Mouse (Mus musculus): Measurements from ENCODE around the gene Krtap4-16. TPM values are rescaled to one million over a fixed set of nuclear protein-coding genes. Genes with fewer than 3 reads are reported as not detected.
"Not testable (repeated sequence)": the region's sequence is repeated elsewhere in the genome, so short reads cannot be mapped to it uniquely, and the experiment has no call there.

Gene Krtap4-16
- polyA plus RNA-seq, 1 experiment: not detected

DNA sequence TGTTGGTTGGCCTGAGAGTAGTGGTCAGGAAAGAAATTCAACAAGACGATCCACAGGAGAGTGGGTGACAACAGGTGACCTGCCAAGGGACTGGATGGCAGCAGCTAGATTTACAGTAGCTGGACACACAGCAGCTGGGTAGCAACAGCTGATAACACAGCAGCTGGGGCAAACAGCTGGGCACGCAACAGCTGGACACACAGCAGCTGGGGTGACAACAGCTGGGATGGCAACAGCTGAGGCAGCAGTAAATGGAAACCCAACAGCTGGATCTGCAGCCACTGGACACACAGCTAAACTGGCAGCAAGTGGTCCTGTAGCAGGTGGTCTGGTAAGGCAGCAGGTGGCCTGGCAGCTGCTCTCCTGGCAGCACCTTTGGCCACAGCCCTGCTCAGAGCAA lies 4.7 kb downstream of the Krtap4-16 start:
- DNase-seq (ENCODE audit: low read depth in 1 of 2, low spot score in 2 of 2): no peak
- no peaks in the 10 kb centered on the region for H3K36me3 ChIP-seq (ENCODE audit: control insufficient read depth, insufficient read depth, low read length)
- H3K4me3 ChIP-seq (ENCODE audit: extremely low read depth, insufficient read depth, insufficient read length): no peak overlapping the region
- H3K27ac ChIP-seq (ENCODE audit: insufficient read depth, low read length): no peak overlapping the region
- H3K4me1 ChIP-seq (ENCODE audit: control insufficient read depth, insufficient read depth, insufficient read length): no peaks in the 10 kb centered on the region
- WGBS: 92% methylated on average over 2 of the region's 2 CpGs
- H3K27me3 ChIP-seq (ENCODE audit: control insufficient read depth, insufficient read depth, low read length): no peaks in the 10 kb centered on the region
- TF ChIP-seq POLR2A (IDR thresholded peaks at IDR 0.05; ENCODE audit: low read depth, low read length) (no peak), CTCF (IDR thresholded peaks at IDR 0.05; ENCODE audit: extremely low read depth, insufficient read depth, insufficient read length, insufficient replicate concordance) (no peak)

DNA sequence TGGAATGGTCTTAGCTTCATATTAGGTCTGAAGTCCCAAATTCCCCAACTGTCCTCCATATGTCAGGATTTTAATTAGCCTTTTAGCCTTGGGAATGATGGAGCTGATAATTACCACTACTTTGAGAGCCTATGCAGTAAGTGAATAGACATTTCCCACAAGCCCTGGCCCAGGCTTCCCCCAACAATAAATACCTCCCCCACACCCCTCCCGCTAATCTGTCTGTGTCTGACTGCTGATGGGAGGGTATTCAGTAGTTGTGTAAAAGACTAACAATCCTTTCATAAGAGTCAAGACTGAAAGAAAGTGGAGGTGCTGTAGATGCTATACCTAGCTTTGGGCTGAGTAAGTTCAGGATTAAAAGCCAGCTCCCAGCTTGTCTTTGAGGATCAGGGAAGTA lies 9.2 kb downstream of the Krtap4-16 start:
- H3K27ac ChIP-seq (ENCODE audit: insufficient read depth, low read length): no peak overlapping the region
- no peaks in the 10 kb centered on the region for H3K27me3 ChIP-seq (ENCODE audit: control insufficient read depth, insufficient read depth, low read length)
- no peak overlapping the region for H3K4me3 ChIP-seq (ENCODE audit: extremely low read depth, insufficient read depth, insufficient read length)
- no peaks in the 10 kb centered on the region for H3K4me1 ChIP-seq (ENCODE audit: control insufficient read depth, insufficient read depth, insufficient read length)
- TF ChIP-seq POLR2A (IDR thresholded peaks at IDR 0.05; ENCODE audit: low read depth, low read length) (no peak), CTCF (IDR thresholded peaks at IDR 0.05; ENCODE audit: extremely low read depth, insufficient read depth, insufficient read length, insufficient replicate concordance) (no peak)
- no peaks in the 10 kb centered on the region for H3K36me3 ChIP-seq (ENCODE audit: control insufficient read depth, insufficient read depth, low read length)
- no peak for DNase-seq (ENCODE audit: low read depth in 1 of 2, low spot score in 2 of 2)
- WGBS: 78% methylated on average over 1 of the region's 1 CpGs

DNA sequence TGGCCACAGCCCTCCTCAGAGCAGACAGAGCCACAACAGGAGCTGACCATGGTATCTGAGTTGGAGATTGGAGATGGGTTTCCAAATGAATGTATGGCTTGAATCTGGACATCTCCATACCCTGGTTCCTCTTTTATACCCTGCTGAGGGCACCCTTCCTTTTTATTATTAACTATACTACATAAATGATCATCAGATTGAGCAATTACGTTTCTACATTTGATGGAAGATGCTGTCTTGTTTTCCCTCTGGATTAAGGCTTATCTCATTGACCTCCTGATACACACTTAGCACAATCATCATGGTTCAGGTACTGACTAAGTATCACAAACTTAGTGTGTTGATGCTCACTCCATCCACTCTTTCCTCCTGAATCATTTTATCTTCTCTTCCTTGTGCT lies 13.4 kb downstream of the Krtap4-16 start, which contains the start of gene 2300003K06Rik:
Gene 2300003K06Rik, minus strand, starts transcription at position 101 of the 400 bp plus-strand sequence.
- H3K27ac ChIP-seq (ENCODE audit: insufficient read depth, low read length): no peak within 1 kb of the TSS

DNA sequence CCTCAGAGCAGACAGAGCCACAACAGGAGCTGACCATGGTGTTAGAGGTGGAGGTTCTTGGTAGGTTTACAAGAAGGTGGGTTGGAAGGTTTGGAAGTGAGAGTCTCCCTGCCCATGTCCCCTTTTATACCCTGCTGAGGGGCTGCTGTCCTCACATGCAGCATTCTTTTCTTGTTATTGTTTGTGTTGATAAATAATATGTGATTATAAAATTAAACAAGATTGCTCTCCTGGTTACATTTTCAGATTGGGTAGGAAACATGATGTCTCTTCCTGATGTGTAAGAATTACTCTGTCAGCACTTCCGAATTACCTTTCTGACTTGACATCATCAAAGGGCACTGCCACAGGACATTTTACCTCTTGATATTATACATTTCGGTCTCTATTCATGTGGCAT lies 35.8 kb downstream of the Krtap4-16 start, which contains the start of gene Gm11564:
Gene Gm11564, minus strand, starts transcription at position 101 of the 400 bp plus-strand sequence.
- 74% methylated on average over 2 of the region's 2 CpGs for WGBS
- not testable (repeated sequence) for H3K4me3 ChIP-seq (ENCODE audit: extremely low read depth, insufficient read depth, insufficient read length); H3K27me3 ChIP-seq (ENCODE audit: control insufficient read depth, insufficient read depth, low read length); H3K36me3 ChIP-seq (ENCODE audit: control insufficient read depth, insufficient read depth, low read length); DNase-seq (ENCODE audit: low read depth in 1 of 2, low spot score in 2 of 2); H3K27ac ChIP-seq (ENCODE audit: insufficient read depth, low read length); H3K4me1 ChIP-seq (ENCODE audit: control insufficient read depth, insufficient read depth, insufficient read length)

More for the DNA sequence above, 13.4 kb downstream of the Krtap4-16 start, which contains the start of gene 2300003K06Rik:
- no peak within 1 kb of the TSS for H3K4me3 ChIP-seq (ENCODE audit: extremely low read depth, insufficient read depth, insufficient read length)
- no peaks in the 10 kb centered on the region for H3K4me1 ChIP-seq (ENCODE audit: control insufficient read depth, insufficient read depth, insufficient read length)
- no peaks in the 10 kb centered on the region for H3K36me3 ChIP-seq (ENCODE audit: control insufficient read depth, insufficient read depth, low read length)
- TF ChIP-seq POLR2A (IDR thresholded peaks at IDR 0.05; ENCODE audit: low read depth, low read length) (no peak), CTCF (IDR thresholded peaks at IDR 0.05; ENCODE audit: extremely low read depth, insufficient read depth, insufficient read length, insufficient replicate concordance) (no peak)
- 76% methylated on average over 1 of the region's 1 CpGs for WGBS
- no peaks in the 10 kb centered on the region for H3K27me3 ChIP-seq (ENCODE audit: control insufficient read depth, insufficient read depth, low read length)
- no peak for DNase-seq (ENCODE audit: low read depth in 1 of 2, low spot score in 2 of 2)

DNA sequence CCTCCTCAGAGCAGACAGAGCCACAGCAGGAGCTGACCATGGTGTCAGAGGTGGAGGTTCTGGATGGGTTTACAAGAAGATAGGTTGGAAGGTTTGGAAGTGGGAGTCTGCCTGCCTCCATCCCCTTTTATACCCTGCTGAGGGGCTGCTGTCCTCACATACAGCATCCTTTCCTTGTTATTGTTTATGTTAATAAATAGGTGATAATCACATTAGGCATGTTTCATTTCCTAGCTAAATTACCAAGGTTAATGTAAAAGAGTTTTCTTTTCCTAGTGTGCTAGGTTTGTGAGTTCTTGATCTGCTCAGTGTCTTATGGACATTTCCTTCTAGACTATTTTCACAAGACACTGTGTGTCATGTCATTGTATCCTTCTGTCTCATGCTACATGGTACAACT lies 41.6 kb downstream of the Krtap4-16 start, which contains the start of gene Krtap4-13:
Gene Krtap4-13, minus strand, starts transcription at position 101 of the 400 bp plus-strand sequence.
- H3K27ac ChIP-seq (ENCODE audit: insufficient read depth, low read length); DNase-seq (ENCODE audit: low read depth in 1 of 2, low spot score in 2 of 2); H3K4me3 ChIP-seq (ENCODE audit: extremely low read depth, insufficient read depth, insufficient read length): not testable (repeated sequence)

DNA sequence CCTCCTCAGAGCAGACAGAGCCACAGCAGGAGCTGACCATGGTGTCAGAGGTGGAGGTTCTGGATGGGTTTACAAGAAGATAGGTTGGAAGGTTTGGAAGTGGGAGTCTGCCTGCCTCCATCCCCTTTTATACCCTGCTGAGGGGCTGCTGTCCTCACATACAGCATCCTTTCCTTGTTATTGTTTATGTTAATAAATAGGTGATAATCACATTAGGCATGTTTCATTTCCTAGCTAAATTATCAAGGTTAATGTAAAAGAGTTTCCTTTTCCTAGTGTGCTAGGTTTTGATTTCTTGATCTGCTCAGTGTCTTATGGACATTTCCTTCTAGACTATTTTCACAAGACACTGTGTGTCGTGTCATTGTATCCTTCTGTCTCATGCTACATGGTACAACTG lies 47.1 kb downstream of the Krtap4-16 start, which contains the start of gene Gm11554:
Gene Gm11554, minus strand, starts transcription at position 101 of the 400 bp plus-strand sequence.
- H3K4me1 ChIP-seq (ENCODE audit: control insufficient read depth, insufficient read depth, insufficient read length); H3K4me3 ChIP-seq (ENCODE audit: extremely low read depth, insufficient read depth, insufficient read length); H3K27ac ChIP-seq (ENCODE audit: insufficient read depth, low read length); H3K36me3 ChIP-seq (ENCODE audit: control insufficient read depth, insufficient read depth, low read length); DNase-seq (ENCODE audit: low read depth in 1 of 2, low spot score in 2 of 2); H3K27me3 ChIP-seq (ENCODE audit: control insufficient read depth, insufficient read depth, low read length): not testable (repeated sequence)
- WGBS: no CpG with 5 or more reads among the region's 1 CpGs

More for the DNA sequence above, 41.6 kb downstream of the Krtap4-16 start, which contains the start of gene Krtap4-13:
- H3K4me1 ChIP-seq (ENCODE audit: control insufficient read depth, insufficient read depth, insufficient read length); H3K36me3 ChIP-seq (ENCODE audit: control insufficient read depth, insufficient read depth, low read length); H3K27me3 ChIP-seq (ENCODE audit: control insufficient read depth, insufficient read depth, low read length): not testable (repeated sequence)

Other genes with a start within 250 kb of the Krtap4-16 start
- not detected in 2 replicates for gene Gm11938, start 248.3 kb downstream of the Krtap4-16 start, polyA plus RNA-seq (2012; rRNA removed)
- not detected in 2 replicates for gene Gm11937, start 241.4 kb downstream of the Krtap4-16 start, polyA plus RNA-seq (2012; rRNA removed)
- not detected in 2 replicates for gene Krtap2-4, start 236.8 kb downstream of the Krtap4-16 start, polyA plus RNA-seq (2012; rRNA removed)
- gene Gm11562, start 231.2 kb downstream of the Krtap4-16 start, polyA plus RNA-seq (2012; rRNA removed): not detected in 2 replicates
- gene Krtap4-1, start 223.4 kb downstream of the Krtap4-16 start, polyA plus RNA-seq (2012; rRNA removed): not detected in 2 replicates
- gene Krtap4-2, start 216.5 kb downstream of the Krtap4-16 start, polyA plus RNA-seq (2012; rRNA removed): not detected in 2 replicates
- not detected in 2 replicates for gene Krtap4-7, start 207.5 kb downstream of the Krtap4-16 start, polyA plus RNA-seq (2012; rRNA removed)
- not detected in 2 replicates for gene Gm11555, start 201.4 kb downstream of the Krtap4-16 start, polyA plus RNA-seq (2012; rRNA removed)
- not detected in 2 replicates for gene Gm11563, start 192.6 kb downstream of the Krtap4-16 start, polyA plus RNA-seq (2012; rRNA removed)
- gene Krtap4-6, start 185.6 kb downstream of the Krtap4-16 start, polyA plus RNA-seq (2012; rRNA removed): not detected in 2 replicates
- gene Gm14190, start 160.9 kb downstream of the Krtap4-16 start, polyA plus RNA-seq (2012; rRNA removed): not detected in 2 replicates
- gene Gm14180, start 117.3 kb downstream of the Krtap4-16 start, polyA plus RNA-seq (2012; rRNA removed): not detected in 2 replicates
- not detected in 2 replicates for gene Gm11595, start 78.7 kb downstream of the Krtap4-16 start, polyA plus RNA-seq (2012; rRNA removed)
- not detected in 2 replicates for gene Krtap4-8, start 70.9 kb downstream of the Krtap4-16 start, polyA plus RNA-seq (2012; rRNA removed)
- gene Krtap4-9, start 66.4 kb downstream of the Krtap4-16 start, polyA plus RNA-seq (2012; rRNA removed): not detected in 2 replicates
- gene Gm11596, start 58.1 kb downstream of the Krtap4-16 start, polyA plus RNA-seq (2012; rRNA removed): not detected in 2 replicates
- gene Gm11569, start 52.7 kb downstream of the Krtap4-16 start, polyA plus RNA-seq (2012; rRNA removed): not detected in 2 replicates
- not detected in 2 replicates for gene Gm11554, start 47.2 kb downstream of the Krtap4-16 start, polyA plus RNA-seq (2012; rRNA removed)
- not detected in 2 replicates for gene Krtap4-13, start 41.7 kb downstream of the Krtap4-16 start, polyA plus RNA-seq (2012; rRNA removed)
- not detected in 2 replicates for gene Gm11564, start 35.9 kb downstream of the Krtap4-16 start, polyA plus RNA-seq (2012; rRNA removed)
- not detected in 2 replicates for gene 2300003K06Rik, start 13.5 kb downstream of the Krtap4-16 start, polyA plus RNA-seq (2012; rRNA removed)
- gene Gm11568, start 6.3 kb upstream of the Krtap4-16 start, polyA plus RNA-seq (2012; rRNA removed): not detected in 2 replicates
- not detected in 2 replicates for gene Gm11559, start 12.9 kb upstream of the Krtap4-16 start, polyA plus RNA-seq (2012; rRNA removed)
- not detected in 2 replicates for gene Krtap9-1, start 21.8 kb upstream of the Krtap4-16 start, polyA plus RNA-seq (2012; rRNA removed)
- gene Gm11567, start 27.6 kb upstream of the Krtap4-16 start, polyA plus RNA-seq (2012; rRNA removed): not detected in 2 replicates
- gene Krtap31-1, start 56.3 kb upstream of the Krtap4-16 start, polyA plus RNA-seq (2012; rRNA removed): not detected in 2 replicates
- not detected in 2 replicates for gene Gm11565, start 63.1 kb upstream of the Krtap4-16 start, polyA plus RNA-seq (2012; rRNA removed)
- gene Krtap31-2, start 84.7 kb upstream of the Krtap4-16 start, polyA plus RNA-seq (2012; rRNA removed): not detected in 2 replicates
- gene Krtap9-5, start 96.9 kb upstream of the Krtap4-16 start, polyA plus RNA-seq (2012; rRNA removed): not detected in 2 replicates
- not detected in 2 replicates for gene Krtap29-1, start 127.4 kb upstream of the Krtap4-16 start, polyA plus RNA-seq (2012; rRNA removed)
- not detected in 2 replicates for gene Krtap16-1, start 135.0 kb upstream of the Krtap4-16 start, polyA plus RNA-seq (2012; rRNA removed)
- not detected in 2 replicates for gene Krtap17-1, start 142.4 kb upstream of the Krtap4-16 start, polyA plus RNA-seq (2012; rRNA removed)
- gene Krt33a, start 164.6 kb upstream of the Krtap4-16 start, polyA plus RNA-seq (2012; rRNA removed): not detected in 2 replicates
- not detected in 2 replicates for gene Krt33b, start 178.3 kb upstream of the Krtap4-16 start, polyA plus RNA-seq (2012; rRNA removed)
- not detected in 2 replicates for gene Krt34, start 189.9 kb upstream of the Krtap4-16 start, polyA plus RNA-seq (2012; rRNA removed)
- gene Krt31, start 198.9 kb upstream of the Krtap4-16 start, polyA plus RNA-seq (2012; rRNA removed): not detected in 2 replicates
- not detected in 2 replicates for gene Krt32, start 236.6 kb upstream of the Krtap4-16 start, polyA plus RNA-seq (2012; rRNA removed)
- gene Krt35, start 244.6 kb upstream of the Krtap4-16 start, polyA plus RNA-seq (2012; rRNA removed): not detected in 2 replicates